Mouse (Mus musculus) c-Kit-positive CD71-negative TER-119-negative erythroid progenitor cells, embryonic 14.5 days (primary cell): ENCODE measurements around the gene Nebl.

Source experiments
- DNase-seq: peaks from one replicate; pipeline ENCODE4 v3.0.0-alpha.2; 2013; ENCODE audit warnings: low read depth

The Nebl gene

DNA sequence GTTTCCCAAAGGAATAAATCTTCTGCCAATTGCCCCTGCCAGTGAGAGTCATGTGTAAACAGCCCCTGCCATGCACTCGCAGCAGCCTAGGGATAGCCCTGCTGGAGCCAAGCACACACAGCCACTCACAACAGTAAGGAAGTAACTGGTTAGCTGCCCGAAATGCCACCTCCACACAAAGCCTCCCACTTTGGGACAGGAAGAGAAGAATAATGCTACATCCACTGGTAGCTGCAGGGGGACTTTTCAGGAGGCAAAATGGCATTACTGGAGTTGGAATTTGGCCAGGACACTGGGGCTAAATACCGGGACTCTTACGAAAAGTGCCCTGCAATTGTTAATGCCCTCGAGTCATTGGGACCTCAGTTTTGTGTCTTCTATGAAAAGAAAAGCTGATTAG, 92.6 kb downstream of the Nebl start:
- DNase-seq, result no peak

DNA sequence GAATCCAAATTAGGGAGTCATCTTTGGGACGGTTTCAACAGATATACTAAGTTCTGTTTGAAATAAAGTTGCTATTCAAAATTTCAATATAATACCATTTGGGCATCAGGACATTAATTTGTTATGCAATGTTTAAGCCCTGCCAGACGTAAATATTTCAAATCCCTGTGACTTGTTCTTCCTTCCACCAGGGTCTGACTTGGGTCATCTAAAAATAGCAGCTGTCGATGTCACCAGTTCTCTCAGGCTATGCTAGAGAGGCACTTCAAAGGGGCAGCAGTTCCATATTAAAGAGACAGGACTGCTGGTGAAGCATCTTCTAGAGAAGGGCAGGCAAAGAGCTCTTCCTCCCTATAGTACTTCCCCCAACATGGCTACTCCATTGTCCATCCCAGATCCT, 107.3 kb downstream of the Nebl start:
- DNase-seq, result no peak

DNA sequence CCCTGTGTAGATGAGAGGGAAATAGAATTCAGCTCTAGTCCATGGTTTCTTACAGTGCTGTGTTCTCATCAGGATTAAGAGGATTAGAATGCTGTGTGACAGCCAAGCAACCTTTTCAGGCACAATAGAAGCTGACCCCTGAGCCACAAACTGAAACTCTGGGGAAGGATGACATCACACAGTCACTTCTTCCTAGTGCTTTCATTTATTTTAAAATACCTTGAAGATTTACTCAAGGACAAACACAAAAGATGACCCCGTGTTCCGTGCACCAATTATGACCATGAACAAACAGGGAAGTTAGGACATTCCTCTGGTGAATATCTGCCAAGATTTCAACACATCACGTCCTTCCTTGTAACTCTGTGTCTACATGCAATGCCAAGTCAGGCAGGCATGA, 121.0 kb downstream of the Nebl start:
- no peak for DNase-seq

DNA sequence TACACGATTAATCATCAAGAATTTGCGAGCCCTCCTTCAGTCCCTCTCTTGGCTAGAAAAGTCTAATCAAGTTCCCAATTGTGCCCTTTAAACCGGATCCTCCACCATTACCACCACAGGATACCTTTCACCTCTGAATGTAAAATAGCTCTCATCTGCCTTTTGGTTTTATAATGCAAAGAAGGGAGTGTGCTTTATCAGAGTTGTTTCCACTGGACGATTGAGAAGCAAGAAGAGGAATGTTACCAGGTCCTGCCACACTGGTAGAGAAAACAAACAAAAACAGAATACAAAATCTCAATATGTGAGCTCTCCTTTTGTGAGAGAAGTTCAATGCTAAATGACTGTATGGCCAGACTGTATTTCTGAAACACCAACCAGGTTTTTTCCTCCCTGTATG, 127.7 kb downstream of the Nebl start:
- no peak for DNase-seq

DNA sequence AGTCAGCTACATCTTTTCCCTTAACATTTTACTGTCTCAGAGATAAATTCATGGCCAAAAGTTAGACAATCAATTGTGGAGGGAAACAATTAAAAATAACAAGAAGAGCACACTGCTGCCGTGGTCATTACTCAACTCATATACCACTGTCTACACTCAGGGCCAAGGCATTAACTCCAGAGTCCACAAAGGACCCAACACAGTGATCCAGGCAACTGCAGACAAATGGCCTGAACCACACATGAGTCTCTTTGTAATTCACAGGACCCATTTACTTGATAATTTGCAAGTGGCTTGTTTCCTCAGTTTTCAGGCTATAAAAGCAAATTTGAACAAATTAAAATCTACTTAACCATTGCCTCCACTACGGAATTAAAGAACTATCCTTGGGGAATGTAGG, 130.6 kb downstream of the Nebl start:
- DNase-seq, result no peak

DNA sequence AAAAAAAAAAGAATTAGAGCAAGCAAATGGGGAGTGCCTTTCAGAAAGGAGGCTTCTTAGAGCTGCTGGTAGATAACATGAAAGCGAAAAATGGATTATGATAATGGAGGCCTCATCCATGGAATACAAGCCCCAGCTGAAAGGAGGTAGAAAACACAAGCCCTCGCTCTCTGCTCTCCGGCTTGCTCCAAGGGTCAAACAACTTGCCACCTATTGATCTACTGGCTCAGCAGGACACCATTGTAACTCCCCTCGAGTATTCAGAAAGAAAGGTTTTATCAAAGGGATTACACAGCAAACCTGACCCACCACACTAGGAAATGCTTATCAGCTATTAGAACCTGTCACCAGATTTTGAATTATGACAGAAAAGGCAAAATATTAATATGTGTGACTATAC, 131.4 kb downstream of the Nebl start:
- DNase-seq, result no peak

DNA sequence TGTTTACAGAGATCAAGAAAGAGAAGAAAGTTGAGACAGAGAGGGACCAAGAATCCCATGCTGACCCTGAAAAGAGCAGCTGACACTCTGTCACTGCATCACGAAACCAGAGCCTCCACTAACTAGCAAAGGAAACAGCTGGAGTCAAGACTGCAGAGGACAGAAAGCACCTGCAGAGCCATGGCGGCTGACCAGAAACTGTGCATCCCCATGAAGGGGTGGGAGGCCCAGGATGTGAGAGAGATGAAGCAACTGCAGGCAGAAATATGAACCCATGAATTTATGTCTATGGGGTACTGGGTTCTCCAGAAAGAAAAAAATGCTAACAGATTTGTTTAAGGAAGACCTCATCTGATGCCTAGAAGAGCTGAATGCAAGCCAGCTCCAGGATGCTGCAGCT, 133.3 kb downstream of the Nebl start:
- DNase-seq, result no peak

DNA sequence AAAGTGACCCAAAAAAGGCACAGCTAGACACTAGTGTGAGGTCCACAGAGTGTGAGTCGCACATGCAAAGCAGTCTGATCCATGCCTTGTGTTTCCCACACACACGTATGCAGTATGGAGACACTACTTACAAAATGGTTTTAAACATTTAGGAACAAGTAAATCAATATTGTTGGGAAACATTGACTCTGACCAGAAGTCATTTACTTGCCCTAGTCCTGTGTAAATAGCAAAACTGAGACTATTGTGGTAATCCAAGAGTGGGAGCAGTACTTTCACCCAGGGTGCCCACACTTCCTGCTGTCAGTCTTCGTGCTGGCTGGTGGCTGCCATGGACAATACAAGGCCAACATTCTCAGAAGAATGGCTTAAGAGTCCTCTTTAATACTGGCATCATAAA, 141.6 kb downstream of the Nebl start:
- no peak for DNase-seq

DNA sequence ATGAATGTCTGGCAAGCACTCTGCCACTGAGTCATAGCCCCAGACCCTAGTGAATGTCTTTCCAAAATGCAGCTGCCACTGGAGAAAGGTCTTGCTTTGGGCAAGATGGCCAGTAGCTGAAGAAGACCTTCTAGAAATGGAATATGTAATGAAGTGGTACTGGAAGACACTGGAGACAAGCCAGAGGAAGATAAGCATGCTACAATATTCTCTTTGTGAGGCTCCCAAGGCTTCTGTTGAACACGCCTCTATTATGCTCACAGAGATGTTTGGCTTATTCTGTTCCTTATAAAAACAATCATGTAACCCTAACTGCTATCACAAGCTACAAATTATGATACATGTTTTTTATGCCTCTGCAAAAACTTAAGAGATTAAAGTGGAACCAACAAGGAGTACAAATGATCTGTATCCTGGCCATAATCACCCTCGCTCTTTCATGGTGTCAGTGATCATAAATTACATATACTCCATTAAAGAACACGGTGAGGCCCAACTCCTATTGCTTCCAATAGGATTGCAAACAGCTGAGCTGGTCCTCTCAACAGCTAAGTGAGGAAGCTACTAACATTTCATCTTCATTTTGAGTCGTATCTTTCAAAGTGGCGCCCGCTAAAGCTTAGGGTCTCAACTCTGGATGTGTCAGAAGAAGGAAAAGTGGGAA, 145.8 kb downstream of the Nebl start:
- DNase-seq, result no peak

DNA sequence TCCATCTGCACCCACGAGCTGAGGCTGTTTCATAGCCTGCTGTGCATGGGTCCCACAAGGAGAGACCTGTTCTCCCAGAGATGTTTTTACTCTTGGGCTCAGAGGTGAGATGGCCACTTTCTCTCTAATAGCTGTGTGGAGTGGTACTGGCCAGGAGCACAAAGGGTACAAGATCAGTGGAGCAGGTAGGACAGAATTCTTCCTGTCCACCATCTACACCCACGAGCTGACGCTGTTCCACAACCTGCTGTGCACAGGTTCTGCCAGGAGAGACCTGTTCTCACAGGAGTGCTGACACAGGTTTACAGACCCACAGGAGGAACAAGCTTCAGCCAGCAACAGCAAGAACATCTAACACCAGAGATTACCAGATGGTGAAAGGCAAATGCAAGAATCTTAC, 155.6 kb downstream of the Nebl start:
- DNase-seq, result no peak

DNA sequence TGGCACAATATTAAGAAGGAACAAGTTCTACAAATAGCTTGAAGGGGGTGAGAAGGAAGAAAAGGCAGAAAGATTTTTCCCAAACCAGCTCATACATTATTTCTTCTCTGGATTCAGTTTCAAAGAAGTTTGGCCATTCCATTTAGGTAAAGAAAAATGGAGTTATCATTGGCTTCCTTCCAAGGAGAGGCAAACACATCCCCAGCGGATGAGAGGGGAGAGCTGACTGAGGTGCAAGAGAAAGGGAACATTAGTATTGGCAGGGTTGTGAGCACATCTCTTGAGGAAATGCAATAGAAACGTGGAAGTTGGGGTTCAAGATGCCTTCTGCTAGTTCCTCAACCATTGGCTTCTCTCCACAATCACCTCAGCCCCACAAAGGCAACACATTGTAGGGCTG, 159.5 kb downstream of the Nebl start:
- no peak for DNase-seq

DNA sequence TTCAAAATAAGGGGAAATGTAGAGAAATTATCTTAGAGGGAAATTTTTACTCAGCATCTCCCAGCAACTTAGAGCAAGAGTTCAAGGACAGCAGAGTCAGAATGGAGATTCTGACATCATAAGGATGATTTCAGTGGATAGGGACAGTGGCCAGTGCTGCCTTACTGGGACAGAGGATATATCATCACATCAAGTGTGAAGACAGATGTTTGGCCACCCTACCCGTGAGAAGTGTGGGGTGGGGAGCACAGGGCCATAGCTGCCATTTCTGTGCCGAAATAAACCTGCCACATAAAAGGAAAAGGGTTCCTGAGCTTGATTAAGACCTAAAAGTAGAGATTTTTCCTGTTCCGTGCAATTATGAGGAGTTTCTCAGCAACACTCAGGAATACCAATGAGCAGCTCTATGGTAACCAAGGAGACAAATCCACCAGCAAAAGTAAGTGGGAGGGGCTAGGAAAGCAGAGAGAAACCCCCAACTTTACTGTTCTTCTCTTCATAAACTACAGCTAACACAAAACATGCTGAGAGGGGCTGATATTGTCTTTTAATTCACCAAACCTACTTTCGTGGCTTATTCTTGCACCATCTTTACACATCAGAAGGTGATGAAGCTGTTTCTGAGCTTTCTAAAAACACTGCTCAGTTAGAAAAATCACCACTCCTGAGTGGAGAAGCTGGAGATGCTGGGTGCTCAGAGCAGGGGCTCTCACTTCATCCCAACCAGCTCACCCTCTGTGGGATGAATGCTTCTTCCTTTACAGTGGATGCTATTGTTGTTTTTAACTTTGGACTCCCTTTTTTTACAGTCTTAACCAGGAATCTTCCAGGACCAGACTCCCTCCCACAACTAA, 172.1 kb downstream of the Nebl start:
- no peak for DNase-seq

DNA sequence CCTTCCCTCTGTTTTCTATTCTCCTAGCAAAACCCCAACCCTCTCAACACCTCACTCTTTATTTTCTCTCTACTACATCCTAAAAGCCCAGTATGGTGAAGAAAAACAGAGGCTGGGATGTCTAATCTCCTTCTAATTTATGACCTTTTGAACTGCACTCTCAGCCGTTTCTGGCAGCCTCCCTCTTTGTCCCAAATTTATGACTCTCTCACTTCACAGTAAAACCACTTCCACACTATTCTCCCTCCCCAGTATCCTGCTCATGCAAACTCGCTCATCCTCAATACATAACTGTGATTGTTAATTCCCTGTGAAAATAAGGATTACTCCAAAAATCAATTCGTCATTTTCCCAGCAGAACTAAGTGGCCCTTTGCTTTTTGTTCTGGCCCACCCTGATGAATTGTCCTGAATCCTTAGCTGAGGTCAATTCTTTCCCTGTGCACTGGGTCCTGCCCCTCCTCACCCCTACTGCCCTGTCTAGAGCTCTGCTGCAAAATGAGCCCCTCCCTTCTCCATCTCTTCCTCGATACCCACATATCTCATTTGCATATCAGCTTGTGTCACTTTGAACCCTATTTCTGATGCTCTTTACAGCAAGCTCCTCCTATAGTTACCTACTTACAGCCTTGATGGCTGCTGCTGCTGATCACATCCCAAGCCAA, 181.2 kb downstream of the Nebl start:
- DNase-seq, result no peak

DNA sequence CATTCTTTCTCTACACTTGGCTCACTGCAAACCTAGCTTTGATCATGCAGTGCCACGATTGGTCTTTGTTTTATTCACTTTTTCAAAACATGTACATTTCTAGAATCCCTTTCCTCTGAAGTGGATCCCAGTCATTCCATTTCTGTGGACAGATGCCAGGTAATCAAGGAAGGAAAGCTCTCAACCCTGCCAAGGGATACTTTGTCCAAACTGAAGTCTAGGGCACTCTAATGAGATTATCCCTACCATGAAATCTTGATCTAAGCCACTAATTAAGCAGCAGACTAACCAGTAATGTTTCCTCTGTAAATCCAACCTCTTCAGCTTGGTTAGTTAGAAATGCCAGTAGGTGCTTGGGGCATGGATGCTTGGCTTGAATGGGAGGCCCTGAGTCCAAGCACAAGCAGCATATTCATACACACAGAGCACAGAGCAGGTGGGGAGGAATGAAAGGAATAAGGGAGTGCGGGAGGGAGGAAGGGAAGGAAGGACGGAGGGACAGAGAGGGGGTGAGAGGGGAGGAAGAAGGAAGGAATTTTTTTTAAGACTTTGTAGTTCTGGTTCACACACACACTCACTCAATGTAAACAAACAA, 184.8 kb downstream of the Nebl start:
- no peak for DNase-seq

DNA sequence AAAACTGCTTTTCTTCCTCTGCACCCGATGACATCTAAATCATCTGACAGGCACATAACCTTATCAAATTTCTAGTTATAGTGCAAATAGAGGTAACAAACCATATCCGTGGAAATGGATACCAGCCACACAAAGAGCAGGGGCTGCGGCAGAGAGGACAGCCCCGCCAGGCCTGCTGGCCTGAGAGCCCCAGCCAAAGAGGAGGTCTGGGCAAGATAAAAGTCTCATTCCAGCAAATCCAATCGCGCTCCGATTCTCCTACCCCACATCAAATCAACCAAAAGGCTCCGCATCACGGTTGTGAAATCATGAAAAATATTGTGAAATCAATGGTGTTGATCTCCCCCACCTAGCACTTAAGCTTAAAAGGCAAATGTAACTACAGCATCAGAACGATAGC, 191.5 kb downstream of the Nebl start:
- DNase-seq, result no peak

DNA sequence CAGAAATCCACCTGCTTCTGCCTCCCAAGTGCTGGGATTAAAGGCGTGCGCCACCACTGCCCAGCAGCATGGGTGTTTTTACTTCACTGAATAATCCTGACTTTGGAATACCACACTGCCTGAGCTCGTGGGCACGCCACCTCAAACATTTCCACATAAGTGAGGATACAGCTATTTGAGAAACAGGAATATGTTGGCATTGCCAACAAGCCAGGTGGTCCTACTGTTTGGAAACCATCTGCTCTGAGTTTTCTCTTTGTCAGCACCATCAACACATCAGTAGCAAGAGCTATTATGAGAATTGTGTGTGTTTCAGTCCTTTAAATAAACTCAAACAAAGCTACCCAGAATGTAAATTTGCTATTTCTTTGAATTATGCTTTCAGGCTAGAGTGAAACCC, 192.8 kb downstream of the Nebl start:
- DNase-seq, result no peak

DNA sequence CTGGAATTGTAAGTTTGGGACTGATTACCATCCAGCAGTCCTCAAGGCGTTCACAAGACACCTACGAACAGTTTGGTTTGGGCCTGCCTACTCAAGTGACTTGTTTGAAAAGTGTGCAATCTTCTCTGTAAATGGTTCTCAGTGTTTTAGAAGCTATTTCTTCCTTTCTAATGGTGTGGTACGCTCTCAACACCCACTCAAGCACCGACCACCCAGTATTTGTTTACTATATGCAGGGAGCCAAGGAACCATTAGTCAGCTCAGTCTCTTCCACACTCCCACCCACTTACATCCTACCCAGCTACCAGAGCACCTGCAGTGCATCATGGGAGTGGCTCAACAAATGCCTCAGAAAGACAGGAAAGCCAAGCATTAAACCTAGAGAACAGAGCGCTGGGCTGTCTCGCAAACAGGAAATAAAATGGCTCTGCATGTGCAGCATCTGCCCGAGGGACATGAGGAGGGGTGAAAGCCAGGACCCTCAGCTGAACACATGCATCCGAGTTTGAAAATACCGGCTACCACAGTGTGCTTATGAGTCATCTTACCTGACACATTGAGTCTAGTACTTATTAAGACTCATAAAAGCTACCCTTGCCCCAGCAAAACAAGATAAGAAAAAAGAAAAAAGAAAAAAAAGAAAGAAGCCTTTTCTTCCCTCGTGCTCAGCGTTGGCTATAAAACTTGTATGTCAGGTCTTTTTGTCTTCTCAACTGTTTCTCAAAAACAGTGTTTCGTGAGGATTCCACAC, 199.7 kb downstream of the Nebl start:
- DNase-seq, result no peak

DNA sequence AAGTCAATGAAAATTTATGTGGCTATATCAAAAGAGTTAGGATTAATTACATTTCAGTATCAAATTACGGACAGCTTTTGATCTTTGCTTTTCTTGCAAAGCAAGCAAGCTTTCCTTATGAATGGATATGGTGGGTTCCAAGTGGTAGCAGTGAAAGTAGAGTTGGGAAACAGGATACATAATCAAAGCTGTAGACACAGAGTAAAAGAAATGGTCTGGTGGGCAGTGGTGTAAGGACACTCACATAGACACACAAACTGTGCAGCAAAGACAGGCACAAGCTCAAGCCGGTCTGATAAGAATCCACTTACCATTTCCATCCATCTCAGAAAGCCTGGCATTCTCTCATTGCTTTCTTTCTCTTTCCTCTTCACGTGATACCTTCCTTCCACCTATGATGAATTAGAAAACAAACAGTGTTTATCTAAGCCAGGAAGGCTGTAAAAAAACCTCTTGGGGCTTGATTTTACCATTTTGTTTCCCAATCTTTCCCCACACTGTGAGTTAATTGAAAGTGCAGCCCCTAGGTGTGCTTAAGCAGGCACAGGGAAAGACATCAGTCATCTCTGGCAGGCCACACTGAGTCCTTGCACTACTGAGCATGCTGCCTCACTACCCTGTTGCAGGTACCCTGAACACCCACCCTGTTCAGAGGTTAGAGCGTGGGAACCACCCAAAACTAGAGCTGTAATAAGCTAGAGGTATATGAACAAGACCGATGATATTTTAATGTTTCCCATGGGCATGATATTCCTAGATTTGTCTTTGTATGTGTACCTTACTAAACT, 205.3 kb downstream of the Nebl start:
- no peak for DNase-seq

DNA sequence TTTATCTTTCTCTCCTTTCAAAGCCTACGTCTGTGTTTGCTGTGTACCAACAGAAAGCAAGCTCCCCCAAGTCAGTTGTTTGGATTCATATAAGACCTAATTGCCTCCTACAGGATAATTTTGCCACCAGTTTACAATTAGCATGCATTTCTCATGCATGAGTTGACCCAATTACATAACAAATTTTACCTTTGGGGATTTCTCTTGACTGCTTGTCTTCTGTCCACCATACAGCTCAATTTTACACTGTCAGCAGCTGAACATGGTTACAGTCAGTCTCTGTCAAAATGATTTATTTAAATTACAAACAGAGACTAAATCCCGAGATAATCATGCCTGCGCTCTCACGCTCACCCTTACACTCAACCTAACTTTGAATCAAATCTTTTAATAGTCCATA, 206.1 kb downstream of the Nebl start:
- no peak for DNase-seq

DNA sequence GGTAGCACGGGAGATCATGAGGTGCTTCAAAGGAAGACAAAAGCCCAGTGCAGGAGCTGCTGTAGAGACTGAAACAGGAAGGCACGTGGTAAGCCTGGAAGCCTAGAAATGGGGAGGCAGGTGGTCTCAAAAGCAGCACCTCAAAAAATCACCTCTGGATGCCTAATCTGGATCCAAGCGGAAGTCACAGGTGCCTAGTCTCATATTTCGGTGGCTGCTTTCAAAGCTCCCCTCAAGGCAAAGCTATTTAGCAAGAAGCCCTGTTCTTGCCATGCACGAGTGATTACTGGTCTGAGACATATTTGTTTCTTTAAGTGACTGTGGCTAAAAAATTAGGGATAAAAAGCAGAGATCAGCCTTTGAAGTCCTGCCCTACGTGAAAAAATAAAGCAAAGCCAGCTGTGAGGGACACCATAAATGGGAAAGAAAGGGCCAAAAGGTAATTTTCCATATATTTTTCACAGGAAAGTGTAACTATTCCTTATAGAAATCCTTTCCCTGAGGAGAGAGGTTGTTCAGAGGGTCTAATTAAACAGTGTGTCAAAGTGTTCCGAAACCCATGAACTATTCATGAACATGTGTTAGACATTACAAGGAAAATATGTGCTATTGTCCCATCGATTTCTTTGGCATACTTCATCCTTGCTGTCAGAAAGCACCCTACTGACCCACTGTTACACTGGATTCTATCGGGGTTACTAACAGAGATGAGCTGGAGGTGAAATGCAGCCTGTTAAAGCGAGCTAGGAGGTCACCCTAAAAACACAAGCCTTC, 206.9 kb downstream of the Nebl start:
- no peak for DNase-seq

DNA sequence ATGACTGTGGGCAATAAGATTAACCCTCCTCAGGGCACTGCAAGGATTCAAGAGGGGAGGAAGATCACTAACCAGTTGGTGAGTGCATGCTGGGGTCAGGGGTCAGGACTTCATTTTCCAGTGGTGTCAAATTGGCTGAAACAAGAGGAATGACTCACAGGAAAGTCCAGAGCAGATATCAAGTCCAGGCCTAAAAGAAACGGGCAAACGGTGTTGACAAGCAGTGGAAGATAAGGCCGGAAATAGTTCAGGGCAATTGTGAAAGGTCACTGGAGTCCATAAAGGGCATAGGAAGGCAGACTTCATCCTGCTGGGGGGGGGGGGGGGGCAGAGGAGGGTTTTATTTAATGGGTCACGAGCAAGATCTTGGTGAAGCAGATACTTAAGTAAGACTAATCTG, 207.5 kb downstream of the Nebl start:
- no peak for DNase-seq
